Mouse (Mus musculus) C2C12 (cell line): ENCODE measurements around the gene Cflar. TPM values are rescaled to one million over a fixed set of nuclear protein-coding genes. Genes with fewer than 3 reads are reported as not detected.

ENCODE experiments used
- H3K27me3 ChIP-seq: one replicate; pipeline ENCODE4 v1.6.1; 2011; ENCODE audit not compliant: control insufficient read depth, insufficient read depth, insufficient read length
- H3K36me3 ChIP-seq: one replicate; pipeline ENCODE4 v1.6.1; 2011; ENCODE audit not compliant: control insufficient read depth, insufficient read depth
- H3K4me3 ChIP-seq: one replicate; pipeline ENCODE4 v1.5.1; 2011; ENCODE audit warnings: mild to moderate bottlenecking, control low read depth; ENCODE audit not compliant: poor library complexity, insufficient read depth, severe bottlenecking
- H3K79me2 ChIP-seq: one replicate; pipeline ENCODE4 v1.6.1; 2011; ENCODE audit not compliant: control insufficient read depth, insufficient read depth
- H3K79me3 ChIP-seq: one replicate; pipeline ENCODE4 v1.6.1; 2011; ENCODE audit warnings: low read depth, control low read depth
- H3ac ChIP-seq: one replicate; pipeline ENCODE3; 2011; ENCODE audit warnings: low read depth; ENCODE audit not compliant: control insufficient read depth, insufficient read length
- CEBPB ChIP-seq: IDR thresholded peaks from one replicate; pipeline ENCODE4 v1.6.1; 2011; ENCODE audit warnings: low read depth, mild to moderate bottlenecking, control low read depth, moderate library complexity
- CTCF ChIP-seq: IDR thresholded peaks from one replicate; pipeline ENCODE4 v1.5.1; 2011; ENCODE audit not compliant: control insufficient read depth, insufficient read depth, insufficient read length
- FOSL1 ChIP-seq: IDR thresholded peaks from one replicate; pipeline ENCODE4 v1.8.0; 2011; ENCODE audit warnings: mild to moderate bottlenecking, low read length; ENCODE audit not compliant: poor library complexity, insufficient read depth, severe bottlenecking
- MAX ChIP-seq: IDR thresholded peaks from one replicate; pipeline ENCODE4 v1.6.1; 2011; ENCODE audit warnings: mild to moderate bottlenecking, control low read depth
- MYOD1 ChIP-seq: IDR thresholded peaks from one replicate; pipeline ENCODE4 v1.6.1; 2011; ENCODE audit warnings: low read depth; ENCODE audit not compliant: control insufficient read depth, insufficient read length
- MYOG ChIP-seq: IDR thresholded peaks from one replicate; pipeline ENCODE4 v1.6.1; 2011; ENCODE audit not compliant: control insufficient read depth, insufficient read length; ENCODE audit errors: extremely low read depth
- USF1 ChIP-seq: IDR thresholded peaks from one replicate; pipeline ENCODE4 v1.6.1; 2011; ENCODE audit warnings: low read depth, mild to moderate bottlenecking, control low read depth, moderate library complexity
- polyA plus RNA-seq: library from polyadenylated mRNA; unstranded; fragments of >200 nt; fragmentation: generic; extraction: Trizol; gene quantifications from one replicate; pipeline ENCODE4 v1.2.1, GENCODE M21; 2012; ENCODE audit warnings: missing spikeins

Gene Cflar
- polyA plus RNA-seq, 1 experiment = 23.6 TPM

DNA sequence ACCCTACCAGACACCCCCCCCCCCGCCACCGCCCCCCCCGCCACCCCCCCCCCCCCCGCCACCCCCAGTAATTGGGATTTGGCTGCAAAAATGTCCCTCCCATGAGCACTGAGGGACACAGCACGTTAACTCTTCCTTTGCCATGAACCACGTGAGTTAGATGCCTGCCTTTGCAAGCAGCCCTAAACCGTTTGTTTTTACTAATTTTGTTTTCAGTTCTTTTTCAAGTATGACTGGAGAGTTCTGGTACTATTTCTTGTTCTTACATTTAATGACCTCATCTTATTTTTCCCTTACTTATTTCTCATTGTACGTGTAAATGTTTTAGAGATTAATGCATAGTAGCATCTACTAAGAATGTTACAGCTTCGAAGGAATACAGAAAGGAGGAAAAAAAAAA is 13.2 kb downstream of the Cflar start:
- Histone ChIP-seq H3K4me3 (no peak overlapping the region), H3K36me3 (peaks cover 32% of the 10 kb centered on the region), H3K79me2 (peaks cover 88% of the 10 kb centered on the region), H3ac (no peak overlapping the region), H3K27me3 (no peaks in the 10 kb centered on the region), H3K79me3 (peaks cover 37% of the 10 kb centered on the region)
- TF ChIP-seq USF1 (no peak), CEBPB (no peak), FOSL1 (no peak), CTCF (no peak), MAX (no peak), MYOG (no peak), MYOD1 (no peak)

DNA sequence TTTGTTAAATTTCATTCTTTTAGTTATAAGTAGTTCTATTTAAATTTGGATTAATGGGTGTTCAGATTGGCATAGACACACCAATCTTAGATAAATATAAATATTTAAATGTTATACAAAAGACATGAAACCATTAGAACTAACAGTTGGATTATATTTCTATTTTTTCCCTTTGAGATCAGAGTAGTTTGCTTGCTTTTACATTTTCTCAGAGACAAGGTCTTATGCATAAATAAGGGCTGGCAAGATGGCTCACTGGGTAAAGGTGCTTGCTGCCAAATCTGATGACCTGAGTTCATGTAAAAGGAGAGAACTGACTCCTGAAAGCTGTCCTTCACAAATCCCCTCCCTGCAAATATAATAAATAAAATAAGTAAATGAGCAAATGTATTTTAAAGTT is 13.8 kb downstream of the Cflar start:
- Histone ChIP-seq H3ac (no peak overlapping the region), H3K79me3 (peaks cover 37% of the 10 kb centered on the region), H3K79me2 (peaks cover 88% of the 10 kb centered on the region), H3K4me3 (no peak overlapping the region), H3K36me3 (peaks cover 37% of the 10 kb centered on the region), H3K27me3 (no peaks in the 10 kb centered on the region)
- TF ChIP-seq CTCF = no peak
- TF ChIP-seq USF1 = no peak
- TF ChIP-seq FOSL1 = no peak
- no peak for TF ChIP-seq MYOD1
- no peak for TF ChIP-seq CEBPB
- no peak for TF ChIP-seq MAX
- TF ChIP-seq MYOG = no peak

DNA sequence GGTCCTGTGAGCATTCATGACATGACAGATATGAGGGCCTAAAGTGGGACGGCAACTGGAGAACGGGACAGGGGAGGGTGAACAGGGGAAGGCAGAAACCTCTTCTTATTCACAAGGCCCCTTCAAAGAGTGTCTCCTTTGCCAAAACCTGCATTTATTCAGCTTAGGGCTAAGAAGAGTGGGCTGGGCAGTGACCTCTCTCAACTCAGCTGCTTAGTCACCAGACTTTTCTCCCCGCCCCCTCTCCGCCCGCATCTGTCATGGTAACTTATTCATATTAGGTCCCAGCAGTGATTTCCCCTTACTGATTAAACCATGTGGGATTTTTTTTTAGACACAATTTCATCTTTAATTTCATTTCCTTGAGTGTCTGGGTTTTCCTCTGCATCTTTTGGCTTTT is 14.5 kb downstream of the Cflar start:
- Histone ChIP-seq H3K36me3 (peaks cover 41% of the 10 kb centered on the region), H3K79me2 (peaks cover 85% of the 10 kb centered on the region), H3K27me3 (no peaks in the 10 kb centered on the region)

DNA sequence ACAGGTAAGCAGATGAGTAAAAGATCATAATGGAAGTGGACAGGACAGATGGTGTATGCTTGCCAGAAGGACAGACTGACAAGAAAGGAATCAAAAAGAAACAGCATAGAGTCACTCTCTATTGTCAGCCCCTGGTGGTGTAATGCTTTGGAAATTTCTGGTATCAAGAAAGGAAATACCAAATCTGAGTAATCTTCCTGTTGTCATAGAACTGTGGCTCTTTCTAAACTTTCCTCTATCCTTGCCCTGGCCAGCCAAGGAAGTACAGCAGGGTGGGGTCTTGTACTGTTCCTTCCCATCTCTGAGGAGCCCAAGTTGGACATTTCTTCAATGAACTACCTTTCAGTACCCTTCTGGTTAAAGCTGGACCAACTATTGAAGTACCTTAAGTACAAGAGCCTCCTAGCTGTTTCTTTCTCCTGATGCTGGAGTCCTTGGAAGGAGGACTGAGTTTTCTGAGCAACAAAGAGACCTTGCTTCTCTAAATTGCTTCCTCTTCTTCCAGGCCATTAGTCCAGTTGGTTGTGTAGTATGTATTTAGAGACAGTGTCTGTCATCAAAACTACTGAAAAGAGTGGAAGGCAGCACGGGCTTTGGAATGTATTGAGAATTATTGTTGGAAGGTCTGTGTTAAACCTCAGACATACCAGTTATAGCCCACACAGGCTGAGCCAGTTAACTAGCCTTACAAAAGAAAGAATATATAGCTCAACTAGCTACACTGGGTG is 15.9 kb downstream of the Cflar start:
- TF ChIP-seq FOSL1 = no peak
- no peak for TF ChIP-seq CTCF
- TF ChIP-seq USF1 = no peak
- TF ChIP-seq MYOD1 = no peak
- TF ChIP-seq MYOG = no peak
- no peak for TF ChIP-seq CEBPB
- TF ChIP-seq MAX = no peak
- H3K79me2 ChIP-seq = peaks cover 74% of the 10 kb centered on the region
- peaks cover 36% of the 10 kb centered on the region for H3K79me3 ChIP-seq
- no peak overlapping the region for H3K4me3 ChIP-seq
- H3K27me3 ChIP-seq = no peaks in the 10 kb centered on the region
- no peak overlapping the region for H3ac ChIP-seq
- H3K36me3 ChIP-seq = peaks cover 51% of the 10 kb centered on the region

More for the DNA sequence above, 14.5 kb downstream of the Cflar start:
- Histone ChIP-seq H3K79me3 (peaks cover 36% of the 10 kb centered on the region), H3K4me3 (no peak overlapping the region), H3ac (no peak overlapping the region)
- no peak for TF ChIP-seq MYOD1
- no peak for TF ChIP-seq USF1
- TF ChIP-seq CTCF = no peak
- TF ChIP-seq MAX = no peak
- no peak for TF ChIP-seq CEBPB
- no peak for TF ChIP-seq FOSL1
- no peak for TF ChIP-seq MYOG

DNA sequence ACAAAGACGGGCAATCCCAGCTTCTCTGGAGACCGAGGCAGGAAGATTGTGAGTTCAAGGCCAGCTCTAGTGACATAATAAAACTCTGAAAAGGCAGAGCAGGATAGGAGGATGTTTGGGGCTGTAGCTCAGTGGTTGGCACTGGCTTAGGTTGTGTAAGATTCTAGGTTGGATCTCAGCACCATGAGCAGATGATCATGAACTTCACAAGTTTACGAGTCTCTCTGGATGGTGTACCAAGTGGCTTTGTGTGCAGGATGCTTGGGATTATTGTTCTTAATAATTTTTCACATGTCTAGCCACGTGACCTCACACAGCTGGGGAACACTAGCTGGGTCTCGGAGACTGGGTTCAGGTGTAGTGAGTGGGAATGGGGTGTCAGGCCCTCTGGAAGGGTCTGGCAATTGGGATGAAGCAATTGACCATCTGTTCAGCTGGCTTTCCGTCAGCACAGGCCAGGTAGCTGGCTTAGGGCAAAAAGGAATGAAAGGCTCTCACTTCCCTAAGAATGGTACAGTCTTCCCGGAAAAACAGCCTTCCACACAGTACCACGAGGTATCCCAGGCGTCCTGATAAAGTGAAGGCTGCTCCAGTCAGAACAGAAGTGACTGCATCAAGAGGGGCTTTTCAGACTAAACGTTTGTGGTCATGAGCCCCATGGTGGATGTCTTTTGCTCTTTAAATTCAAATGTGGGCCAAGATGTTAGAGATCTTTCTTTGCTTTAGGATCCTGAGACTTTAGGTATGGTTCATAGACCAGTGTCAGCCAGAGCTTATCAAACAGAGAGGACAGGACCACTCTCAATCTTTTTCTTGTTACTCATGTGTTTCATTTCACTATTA is 16.7 kb downstream of the Cflar start:
- Histone ChIP-seq H3K27me3 (no peaks in the 10 kb centered on the region), H3ac (no peak overlapping the region), H3K4me3 (no peak overlapping the region), H3K79me3 (peaks cover 34% of the 10 kb centered on the region), H3K36me3 (peaks cover 45% of the 10 kb centered on the region), H3K79me2 (peaks cover 66% of the 10 kb centered on the region)
- TF ChIP-seq MYOG (no peak), CTCF (no peak), FOSL1 (no peak), MAX (no peak), CEBPB (no peak), USF1 (no peak), MYOD1 (no peak)

DNA sequence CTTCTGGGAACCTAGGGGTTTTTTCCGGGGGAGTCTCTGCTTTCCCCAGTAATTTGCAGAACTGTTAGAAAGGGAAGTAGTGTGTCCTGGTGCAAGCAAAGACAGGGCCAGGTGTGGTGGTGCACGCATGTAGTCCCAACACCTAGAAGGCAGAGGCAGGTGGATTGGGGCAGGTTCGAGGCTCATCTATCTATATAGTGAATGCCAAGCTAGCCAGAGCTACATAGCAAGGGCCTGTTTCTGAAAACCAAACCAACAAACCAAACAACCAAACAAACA is 17.2 kb downstream of the Cflar start:
- Histone ChIP-seq H3K36me3 (peaks cover 49% of the 10 kb centered on the region), H3K79me3 (peaks cover 33% of the 10 kb centered on the region), H3K79me2 (peaks cover 60% of the 10 kb centered on the region), H3K27me3 (no peaks in the 10 kb centered on the region), H3ac (no peak overlapping the region), H3K4me3 (no peak overlapping the region)
- TF ChIP-seq MYOG = no peak
- TF ChIP-seq MYOD1 = no peak
- TF ChIP-seq CTCF = no peak
- no peak for TF ChIP-seq USF1
- TF ChIP-seq FOSL1 = no peak
- TF ChIP-seq MAX = no peak
- no peak for TF ChIP-seq CEBPB
